Mouse (Mus musculus): ENCODE data around the gene Ptchd3. TPM values are rescaled to one million over a fixed set of nuclear protein-coding genes. Genes with fewer than 3 reads are reported as not detected.

Gene Ptchd3
- not detected in 2 replicates for polyA plus RNA-seq (2015; fragmentation: Nextera tagmentation; extraction: Ambion mirVana)

- Histone ChIP-seq H3K4me2 (no peak within 1 kb of the TSS), H3K4me1 (replicated peaks) (no peaks in the 10 kb centered on the region)
- ATAC-seq (ENCODE audit: low read depth): no peak
Measured at GRCm38 (mm10) chr11:121829947-121830346, at the start of gene Ptchd3. Ptchd3 (plus strand) TSS chr11:121830247.

DNA sequence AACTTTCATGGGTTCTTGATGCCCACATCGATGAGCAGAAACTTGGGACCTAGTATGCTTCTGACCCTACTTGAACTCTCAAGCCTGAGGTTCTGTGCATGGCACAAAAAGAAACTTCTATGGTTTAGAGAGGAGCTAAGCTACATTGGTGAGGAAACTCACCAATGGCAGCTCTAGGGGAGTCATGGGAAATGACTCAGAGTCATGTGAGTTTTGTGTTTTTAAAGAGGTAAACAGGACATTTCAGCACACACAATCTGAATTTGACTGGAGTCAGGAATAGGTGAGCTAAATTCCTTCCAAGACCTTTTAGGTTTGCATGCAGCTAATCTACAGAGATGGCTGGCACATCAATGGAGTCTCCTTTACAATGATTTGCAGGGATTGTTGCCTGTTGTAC lies 48.2 kb upstream of the Ptchd3 start:
- no peak overlapping the region for H3K4me2 ChIP-seq
- WGBS (ENCODE audit: insufficient replicate concordance): 63% methylated on average over 1 of the region's 1 CpGs
- no peak overlapping the region for H3K27ac ChIP-seq
- ATAC-seq (ENCODE audit: low read depth) (no peak), DNase-seq (no peak)
- no peaks in the 10 kb centered on the region for H3K4me1 ChIP-seq (replicated peaks)
- no peaks in the 10 kb centered on the region for H3K9me3 ChIP-seq (replicated peaks)
- no peak overlapping the region for H3K4me3 ChIP-seq (replicated peaks)
- peaks cover 9% of the 10 kb centered on the region for H3K27me3 ChIP-seq
- H3K36me3 ChIP-seq: no peaks in the 10 kb centered on the region
- H3K9ac ChIP-seq: no peak overlapping the region

More at GRCm38 (mm10) chr11:121829947-121830346, at the start of gene Ptchd3:
- Histone ChIP-seq H3K4me3 (replicated peaks) (no peak within 1 kb of the TSS), H3K9me3 (replicated peaks) (no peaks in the 10 kb centered on the region), H3K27me3 (peaks cover 20% of the 10 kb centered on the region), H3K36me3 (no peaks in the 10 kb centered on the region), H3K9ac (no peak within 1 kb of the TSS), H3K27ac (no peak within 1 kb of the TSS)
- DNase-seq: no peak
- 47% methylated on average over 18 of the region's 18 CpGs for WGBS (ENCODE audit: insufficient replicate concordance)

DNA sequence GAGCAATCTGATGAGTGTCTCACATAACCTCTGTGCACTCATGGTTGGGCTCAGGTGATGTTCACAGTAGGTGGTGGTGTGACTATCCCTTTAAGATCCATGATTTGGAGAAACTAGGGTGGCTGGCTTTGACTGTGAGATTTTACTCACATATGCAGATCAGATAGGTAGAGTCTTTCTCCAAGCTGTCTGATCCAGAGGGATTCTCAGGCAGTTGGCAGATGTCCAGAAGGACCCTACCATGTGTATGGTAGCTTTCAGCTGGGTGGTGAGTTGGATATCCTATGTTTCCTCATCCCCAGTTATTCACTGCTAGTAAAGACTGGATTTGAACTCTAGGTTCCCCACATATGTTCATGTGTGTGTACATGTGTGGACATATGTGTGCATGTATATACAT lies 42.6 kb upstream of the Ptchd3 start:
- ATAC-seq (ENCODE audit: low read depth) (no peak), DNase-seq (no peak)
- no peak overlapping the region for H3K4me2 ChIP-seq

DNA sequence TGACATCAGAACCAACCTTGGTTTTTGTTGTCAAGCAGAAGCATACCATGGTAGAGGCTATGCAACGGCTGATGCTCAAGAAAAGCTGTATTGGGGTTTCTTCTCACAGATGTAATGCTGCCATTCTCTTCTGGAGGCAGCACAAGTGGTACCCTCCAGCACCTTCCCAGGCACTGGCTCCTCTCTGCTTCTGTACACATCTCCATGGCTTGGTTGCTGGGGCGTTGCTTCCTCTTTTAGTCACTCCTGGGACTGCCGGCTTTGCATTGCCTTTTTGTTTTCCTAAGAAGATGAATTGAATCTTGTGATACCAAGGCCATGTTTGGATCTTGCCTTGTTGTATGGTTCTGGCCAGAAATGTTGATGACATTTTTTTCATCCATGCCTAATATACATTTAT lies 40.5 kb upstream of the Ptchd3 start:
- Histone ChIP-seq H3K27me3 (peaks cover 17% of the 10 kb centered on the region), H3K36me3 (no peaks in the 10 kb centered on the region), H3K4me3 (replicated peaks) (no peak overlapping the region), H3K4me1 (replicated peaks) (no peaks in the 10 kb centered on the region), H3K9ac (no peak overlapping the region), H3K27ac (no peak overlapping the region), H3K4me2 (no peak overlapping the region), H3K9me3 (replicated peaks) (no peaks in the 10 kb centered on the region)
- ATAC-seq (ENCODE audit: low read depth) (no peak), DNase-seq (no peak)
- 60% methylated on average over 3 of the region's 3 CpGs for WGBS (ENCODE audit: insufficient replicate concordance)

More for the DNA sequence above, 42.6 kb upstream of the Ptchd3 start:
- no peak overlapping the region for H3K4me3 ChIP-seq (replicated peaks)
- H3K9ac ChIP-seq: no peak overlapping the region
- no peaks in the 10 kb centered on the region for H3K36me3 ChIP-seq
- H3K27me3 ChIP-seq: peaks cover 14% of the 10 kb centered on the region
- H3K27ac ChIP-seq: no peak overlapping the region
- no peaks in the 10 kb centered on the region for H3K4me1 ChIP-seq (replicated peaks)
- H3K9me3 ChIP-seq (replicated peaks): no peaks in the 10 kb centered on the region

- ATAC-seq (ENCODE audit: low read depth): no peak
- WGBS (ENCODE audit: insufficient replicate concordance): 44% methylated on average over 2 of the region's 2 CpGs
Measured at GRCm38 (mm10) chr11:121790671-121791094, 39.4 kb upstream of the Ptchd3 start.

DNA sequence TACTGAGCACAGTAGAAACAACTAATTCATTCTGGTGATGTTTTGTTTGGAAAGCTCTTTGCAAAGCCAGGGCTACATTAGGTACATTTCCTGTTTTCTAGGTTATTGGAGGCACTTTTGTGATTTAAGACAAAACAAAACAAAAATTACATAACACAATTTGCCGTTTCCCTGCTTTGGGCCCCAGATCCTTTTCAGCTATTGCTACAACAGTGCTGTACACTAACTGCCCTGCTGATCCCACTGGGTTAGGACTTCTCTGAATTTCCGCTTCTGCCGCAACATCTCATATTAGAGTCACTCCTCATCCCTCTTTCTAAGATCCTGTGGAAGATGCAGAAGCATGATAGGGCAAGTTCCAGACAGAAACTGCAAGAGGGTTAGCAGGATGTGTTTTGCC lies 38.6 kb upstream of the Ptchd3 start:
- WGBS (ENCODE audit: insufficient replicate concordance): 71% methylated on average over 3 of the region's 3 CpGs
- no peak overlapping the region for H3K9ac ChIP-seq
- H3K9me3 ChIP-seq (replicated peaks): no peaks in the 10 kb centered on the region
- DNase-seq (no peak), ATAC-seq (ENCODE audit: low read depth) (no peak)
- no peak overlapping the region for H3K4me2 ChIP-seq
- no peaks in the 10 kb centered on the region for H3K4me1 ChIP-seq (replicated peaks)
- peaks cover 20% of the 10 kb centered on the region for H3K27me3 ChIP-seq
- no peak overlapping the region for H3K27ac ChIP-seq
- H3K4me3 ChIP-seq (replicated peaks): no peak overlapping the region
- no peaks in the 10 kb centered on the region for H3K36me3 ChIP-seq

More at GRCm38 (mm10) chr11:121790671-121791094, 39.4 kb upstream of the Ptchd3 start:
- no peak for DNase-seq
- no peak overlapping the region for H3K4me3 ChIP-seq (replicated peaks)
- no peak overlapping the region for H3K27ac ChIP-seq
- no peaks in the 10 kb centered on the region for H3K4me1 ChIP-seq (replicated peaks)
- peaks cover 17% of the 10 kb centered on the region for H3K27me3 ChIP-seq
- no peaks in the 10 kb centered on the region for H3K9me3 ChIP-seq (replicated peaks)
- no peak overlapping the region for H3K9ac ChIP-seq
- H3K36me3 ChIP-seq: no peaks in the 10 kb centered on the region
- no peak overlapping the region for H3K4me2 ChIP-seq

DNA sequence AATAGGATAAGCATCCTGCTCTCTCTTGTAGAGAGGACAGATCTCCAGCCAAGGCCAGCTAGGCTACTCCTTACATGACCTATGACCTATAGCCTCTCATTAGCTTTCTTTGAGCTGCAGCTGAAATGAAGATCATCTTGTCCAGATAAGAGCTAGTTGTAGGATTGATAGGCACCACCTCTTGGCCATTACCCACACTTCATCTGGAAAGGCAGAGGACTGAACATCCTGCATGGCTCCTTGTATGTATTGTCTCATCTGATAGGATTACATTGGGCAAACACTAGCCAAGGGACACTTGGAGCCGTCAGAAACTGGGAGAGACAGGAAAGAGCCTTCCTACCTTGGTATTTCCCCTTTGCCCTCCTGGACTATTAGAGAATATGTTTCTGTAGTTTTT lies 38.1 kb upstream of the Ptchd3 start:
- no peak overlapping the region for H3K9ac ChIP-seq
- no peak overlapping the region for H3K4me2 ChIP-seq
- DNase-seq (no peak), ATAC-seq (ENCODE audit: low read depth) (no peak)
- H3K27me3 ChIP-seq: peaks cover 23% of the 10 kb centered on the region
- H3K4me1 ChIP-seq (replicated peaks): no peaks in the 10 kb centered on the region
- H3K9me3 ChIP-seq (replicated peaks): no peaks in the 10 kb centered on the region
- H3K4me3 ChIP-seq (replicated peaks): no peak overlapping the region
- WGBS (ENCODE audit: insufficient replicate concordance): 47% methylated on average over 1 of the region's 1 CpGs
- no peak overlapping the region for H3K27ac ChIP-seq
- H3K36me3 ChIP-seq: no peaks in the 10 kb centered on the region

- no peak for DNase-seq
- no peak for ATAC-seq (ENCODE audit: low read depth)
- Histone ChIP-seq H3K4me1 (replicated peaks) (no peaks in the 10 kb centered on the region), H3K4me2 (no peak overlapping the region), H3K27ac (no peak overlapping the region), H3K9me3 (replicated peaks) (no peaks in the 10 kb centered on the region), H3K9ac (no peak overlapping the region), H3K27me3 (peaks cover 30% of the 10 kb centered on the region), H3K4me3 (replicated peaks) (no peak overlapping the region), H3K36me3 (no peaks in the 10 kb centered on the region)
- 68% methylated on average over 3 of the region's 3 CpGs for WGBS (ENCODE audit: insufficient replicate concordance)
Measured at GRCm38 (mm10) chr11:121793530-121793929, 36.5 kb upstream of the Ptchd3 start.

GRCm38 (mm10) chr11:121794186-121794585 lies 35.9 kb upstream of the Ptchd3 start:
- no peak overlapping the region for H3K4me3 ChIP-seq (replicated peaks)
- H3K4me2 ChIP-seq: no peak overlapping the region
- WGBS (ENCODE audit: insufficient replicate concordance): 83% methylated on average over 3 of the region's 3 CpGs
- no peak overlapping the region for H3K9ac ChIP-seq
- no peak overlapping the region for H3K27ac ChIP-seq
- H3K4me1 ChIP-seq (replicated peaks): no peaks in the 10 kb centered on the region
- H3K9me3 ChIP-seq (replicated peaks): no peaks in the 10 kb centered on the region
- ATAC-seq (ENCODE audit: low read depth): no peak
- H3K36me3 ChIP-seq: no peaks in the 10 kb centered on the region
- H3K27me3 ChIP-seq: peaks cover 27% of the 10 kb centered on the region
- DNase-seq: no peak

DNA sequence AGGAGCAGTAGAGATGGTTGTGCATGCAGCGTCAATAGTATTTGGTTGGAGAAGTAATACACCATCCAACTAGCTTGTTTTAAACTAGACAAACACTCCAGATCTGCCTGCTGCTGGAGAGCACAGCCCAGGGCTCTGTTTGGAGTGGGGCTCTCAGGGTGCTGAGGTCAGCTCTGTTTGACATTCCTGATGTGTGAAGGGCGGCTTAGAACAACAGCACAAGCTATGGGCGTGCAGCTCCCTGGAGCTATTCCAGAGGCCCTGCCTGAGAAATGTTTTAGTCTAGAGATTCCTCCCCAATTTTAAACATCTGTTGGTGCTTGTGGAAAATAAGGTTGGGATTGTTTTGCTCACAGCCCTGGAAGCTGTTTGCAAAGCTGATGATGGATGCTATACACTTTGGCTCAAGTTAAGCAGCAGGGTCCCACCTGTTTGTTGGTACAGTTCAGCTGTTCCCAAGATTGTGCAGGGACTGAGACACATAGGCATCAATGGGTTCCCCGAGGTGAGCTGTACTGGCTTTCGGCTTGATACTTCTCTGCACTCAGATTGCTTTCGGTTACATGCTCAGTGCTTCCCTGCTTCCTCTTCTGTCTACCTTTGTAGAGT lies 35.4 kb upstream of the Ptchd3 start:
- no peaks in the 10 kb centered on the region for H3K4me1 ChIP-seq (replicated peaks)
- DNase-seq: no peak
- no peak overlapping the region for H3K4me3 ChIP-seq (replicated peaks)
- H3K27me3 ChIP-seq: peaks cover 32% of the 10 kb centered on the region
- H3K9me3 ChIP-seq (replicated peaks): no peaks in the 10 kb centered on the region
- no peak overlapping the region for H3K4me2 ChIP-seq
- no peak overlapping the region for H3K9ac ChIP-seq
- WGBS (ENCODE audit: insufficient replicate concordance): 66% methylated on average over 6 of the region's 6 CpGs
- ATAC-seq (ENCODE audit: low read depth): peak; percentile 36; the same call in 1 of the 2 replicates
- no peak overlapping the region for H3K27ac ChIP-seq
- H3K36me3 ChIP-seq: no peaks in the 10 kb centered on the region

DNA sequence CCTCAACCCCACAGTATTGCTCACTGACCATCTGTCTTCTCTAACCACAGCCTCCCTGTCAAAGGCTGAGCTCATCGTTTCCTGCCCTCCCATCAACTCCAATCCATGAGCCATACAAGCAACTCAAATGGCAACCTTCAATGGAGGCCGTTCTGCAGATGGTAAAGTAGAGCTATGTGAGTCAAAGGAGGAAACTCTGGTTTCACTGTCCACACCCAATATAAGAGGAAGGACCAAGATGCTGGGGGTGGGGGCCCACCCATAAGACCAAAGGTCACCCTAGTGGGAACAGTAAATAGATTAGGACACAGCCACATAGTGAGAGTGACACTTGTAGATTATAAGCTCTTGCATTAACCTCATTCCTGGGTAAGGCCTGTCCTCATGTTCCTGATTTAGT lies 34.1 kb upstream of the Ptchd3 start:
- 44% methylated on average over 2 of the region's 2 CpGs for WGBS (ENCODE audit: insufficient replicate concordance)
- no peak overlapping the region for H3K27ac ChIP-seq
- no peak overlapping the region for H3K4me3 ChIP-seq (replicated peaks)
- no peaks in the 10 kb centered on the region for H3K36me3 ChIP-seq
- no peaks in the 10 kb centered on the region for H3K9me3 ChIP-seq (replicated peaks)
- ATAC-seq (ENCODE audit: low read depth) (no peak), DNase-seq (no peak)
- H3K4me1 ChIP-seq (replicated peaks): no peaks in the 10 kb centered on the region
- no peak overlapping the region for H3K9ac ChIP-seq
- no peak overlapping the region for H3K4me2 ChIP-seq
- H3K27me3 ChIP-seq: peaks cover 37% of the 10 kb centered on the region

- Histone ChIP-seq H3K36me3 (no peaks in the 10 kb centered on the region), H3K9me3 (replicated peaks) (no peaks in the 10 kb centered on the region), H3K4me3 (replicated peaks) (no peak overlapping the region), H3K4me2 (no peak overlapping the region), H3K4me1 (replicated peaks) (no peaks in the 10 kb centered on the region), H3K27me3 (peaks cover 37% of the 10 kb centered on the region), H3K27ac (no peak overlapping the region), H3K9ac (no peak overlapping the region)
- DNase-seq: no peak
- ATAC-seq (ENCODE audit: low read depth): no peak
- WGBS (ENCODE audit: insufficient replicate concordance): 56% methylated on average over 2 of the region's 2 CpGs
Measured at GRCm38 (mm10) chr11:121798591-121798990, 31.5 kb upstream of the Ptchd3 start.

All from liver, embryonic 13.5 days (tissue).